Mouse (Mus musculus) liver, adult 2 months (tissue): Measurements from ENCODE around the gene Myo7a.

ENCODE experiments used
- CTCF ChIP-seq: fragments of 200-500 bp; IDR thresholded peaks from 2 replicates; pipeline ENCODE4 v1.5.1; 2011; ENCODE audit warnings: low read depth, low read length, control low read depth
- POLR2A ChIP-seq: fragments of 200-500 bp; IDR thresholded peaks from 2 replicates; pipeline ENCODE4 v1.6.1; 2011; ENCODE audit warnings: low read length, control low read depth; ENCODE audit not compliant: insufficient read depth; ENCODE audit errors: extremely low read depth

DNA sequence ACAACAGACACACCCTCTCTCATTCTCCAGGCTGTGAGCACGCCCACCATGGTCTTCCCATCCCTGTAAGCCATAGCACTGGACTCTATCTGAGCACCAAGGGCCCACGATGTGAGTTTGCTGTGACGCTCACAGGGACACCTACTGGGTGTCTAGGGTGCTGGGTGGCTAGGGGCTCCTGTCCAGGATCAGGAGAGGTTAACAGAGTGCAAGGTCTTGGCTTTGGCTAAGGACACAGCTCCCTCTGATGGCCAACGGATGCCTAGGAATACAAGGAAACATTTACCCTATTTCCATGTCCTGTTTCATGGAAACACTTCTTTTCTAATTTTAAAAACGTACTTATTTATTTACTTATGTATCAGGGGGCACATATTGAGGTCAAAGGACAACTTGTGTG lies 31.2 kb upstream of the Myo7a start:
- TF ChIP-seq CTCF, result peak; percentile 55
- no peak for TF ChIP-seq POLR2A
